Mouse (Mus musculus): Measurements from ENCODE around the gene Rhbdd3. TPM values are rescaled to one million over a fixed set of nuclear protein-coding genes. Genes with fewer than 3 reads are reported as not detected.

Gene Rhbdd3
- polyA plus RNA-seq, 1 experiment from 2014 or later = 25.7 TPM

GRCm38 (mm10) chr11:5149249-5149648 is 50.5 kb downstream of the Rhbdd3 start:
- no peak for ATAC-seq (replicated peaks; ENCODE audit: insufficient number of reproducible peaks, low FRiP score, low TSS enrichment)
- WGBS (ENCODE audit: insufficient replicate concordance) = 20% methylated on average over 7 of the region's 7 CpGs
- Histone ChIP-seq H3K4me3 (ENCODE audit: low read depth, low read length) (no peak overlapping the region), H3K4me1 (ENCODE audit: control insufficient read depth, insufficient read depth, low read length) (peaks cover 20% of the 10 kb centered on the region), H3K9me3 (replicated peaks; ENCODE audit: control insufficient read depth, low read length) (no peaks in the 10 kb centered on the region), H3K9ac (ENCODE audit: low read depth, low read length) (no peak overlapping the region; the same call in 1 of the 2 replicates), H3K36me3 (ENCODE audit: control insufficient read depth, insufficient read depth, low read length) (no peaks in the 10 kb centered on the region), H3K27me3 (ENCODE audit: control insufficient read depth, insufficient read depth, low read length) (peaks cover 17% of the 10 kb centered on the region), H3K27ac (ENCODE audit: low read depth, low read length) (no peak overlapping the region), H3K4me2 (no peak overlapping the region)

DNA sequence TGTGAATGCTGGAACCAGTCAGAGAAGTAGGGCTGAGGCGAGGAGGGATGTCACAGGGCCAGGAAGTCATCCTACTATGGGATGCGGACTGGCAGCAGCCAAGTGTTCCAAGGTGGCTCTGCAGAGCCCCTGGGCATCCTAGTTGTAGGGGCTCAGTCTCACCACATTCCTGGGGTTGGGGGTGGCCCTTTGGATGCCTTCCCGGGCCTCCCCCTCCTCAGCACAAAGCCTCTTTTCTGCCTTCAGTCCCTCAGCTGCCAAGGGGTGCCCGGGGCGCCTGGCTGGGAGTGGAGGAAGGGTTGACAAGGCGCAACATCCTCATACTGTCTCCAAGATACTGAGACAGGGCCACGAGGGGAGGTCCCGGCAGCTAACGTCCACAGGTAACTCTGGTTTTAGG is 51.2 kb downstream of the Rhbdd3 start:
- 75% methylated on average over 9 of the region's 9 CpGs for WGBS (ENCODE audit: insufficient replicate concordance)
- no peak overlapping the region for H3K4me2 ChIP-seq
- no peak overlapping the region for H3K9ac ChIP-seq (ENCODE audit: low read depth, low read length)
- peaks cover 20% of the 10 kb centered on the region for H3K4me1 ChIP-seq (ENCODE audit: control insufficient read depth, insufficient read depth, low read length)
- H3K9me3 ChIP-seq (replicated peaks; ENCODE audit: control insufficient read depth, low read length) = no peaks in the 10 kb centered on the region
- H3K36me3 ChIP-seq (ENCODE audit: control insufficient read depth, insufficient read depth, low read length) = no peaks in the 10 kb centered on the region
- no peak overlapping the region for H3K4me3 ChIP-seq (ENCODE audit: low read depth, low read length)
- ATAC-seq (replicated peaks; ENCODE audit: insufficient number of reproducible peaks, low FRiP score, low TSS enrichment) = 0 out of 2 replicates have a peak, but pooled peaks have one; percentile 14
- peaks cover 17% of the 10 kb centered on the region for H3K27me3 ChIP-seq (ENCODE audit: control insufficient read depth, insufficient read depth, low read length)
- no peak overlapping the region for H3K27ac ChIP-seq (ENCODE audit: low read depth, low read length)

GRCm38 (mm10) chr11:5150416-5151246 is 51.9 kb downstream of the Rhbdd3 start:
- ATAC-seq (replicated peaks; ENCODE audit: insufficient number of reproducible peaks, low FRiP score, low TSS enrichment) = no peak
- Histone ChIP-seq H3K36me3 (ENCODE audit: control insufficient read depth, insufficient read depth, low read length) (no peaks in the 10 kb centered on the region), H3K27me3 (ENCODE audit: control insufficient read depth, insufficient read depth, low read length) (peaks cover 17% of the 10 kb centered on the region), H3K4me1 (ENCODE audit: control insufficient read depth, insufficient read depth, low read length) (peaks cover 24% of the 10 kb centered on the region), H3K4me3 (ENCODE audit: low read depth, low read length) (no peak overlapping the region), H3K9me3 (replicated peaks; ENCODE audit: control insufficient read depth, low read length) (no peaks in the 10 kb centered on the region), H3K9ac (ENCODE audit: low read depth, low read length) (no peak overlapping the region), H3K27ac (ENCODE audit: low read depth, low read length) (no peak overlapping the region), H3K4me2 (no peak overlapping the region)
- 71% methylated on average over 9 of the region's 9 CpGs for WGBS (ENCODE audit: insufficient replicate concordance)

- H3K36me3 ChIP-seq (ENCODE audit: control insufficient read depth, insufficient read depth, low read length) = no peaks in the 10 kb centered on the region
- no peak overlapping the region for H3K27ac ChIP-seq (ENCODE audit: low read depth, low read length)
- H3K27me3 ChIP-seq (ENCODE audit: control insufficient read depth, insufficient read depth, low read length) = peaks cover 17% of the 10 kb centered on the region
- H3K9me3 ChIP-seq (replicated peaks; ENCODE audit: control insufficient read depth, low read length) = no peaks in the 10 kb centered on the region
- WGBS (ENCODE audit: insufficient replicate concordance) = 56% methylated on average over 4 of the region's 4 CpGs
- peaks cover 27% of the 10 kb centered on the region for H3K4me1 ChIP-seq (ENCODE audit: control insufficient read depth, insufficient read depth, low read length)
- no peak overlapping the region for H3K9ac ChIP-seq (ENCODE audit: low read depth, low read length)
- peak overlapping the region; percentile 54 for H3K4me3 ChIP-seq (ENCODE audit: low read depth, low read length)
- H3K4me2 ChIP-seq = peak overlapping the region; percentile 94
- ATAC-seq (replicated peaks; ENCODE audit: insufficient number of reproducible peaks, low FRiP score, low TSS enrichment) = no peak
Observed at GRCm38 (mm10) chr11:5151247-5151630, 52.5 kb downstream of the Rhbdd3 start.

DNA sequence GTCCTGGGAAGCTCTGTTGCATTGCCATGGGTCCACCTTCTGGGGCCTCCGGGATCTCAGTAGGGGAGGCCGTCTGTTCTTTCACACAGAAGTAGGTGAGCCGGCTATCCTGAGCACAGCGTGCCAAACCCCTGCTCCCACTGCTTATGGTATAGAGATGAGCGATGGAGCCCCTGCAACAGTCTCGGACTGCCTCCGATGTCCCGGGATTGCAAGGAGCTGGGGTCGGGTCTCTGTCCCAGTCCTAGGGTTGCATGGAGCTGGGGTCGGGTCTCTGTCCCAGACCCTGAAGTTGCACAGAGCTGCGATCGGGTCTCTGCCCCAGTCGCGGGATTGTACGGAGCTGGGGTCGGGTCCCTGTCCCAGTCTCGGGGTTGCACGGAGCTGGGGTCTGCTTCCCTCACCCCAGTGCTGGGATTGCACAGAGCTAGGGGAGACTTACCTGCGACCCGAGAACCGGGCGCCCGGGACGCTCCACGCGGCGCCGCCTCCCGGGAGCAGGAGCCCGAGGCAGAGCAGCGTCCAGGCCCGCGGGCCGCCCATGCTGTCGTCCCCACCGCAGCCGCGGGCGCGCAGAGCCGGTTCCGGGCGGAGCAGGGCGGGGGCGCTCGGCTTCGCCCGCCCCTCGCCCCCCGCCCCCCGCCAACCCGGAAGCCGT is 53.1 kb downstream of the Rhbdd3 start, which contains the start of gene Emid1:
Emid1 (minus strand) TSS at position 578 of the 658 bp plus-strand sequence.
- H3K27ac ChIP-seq (ENCODE audit: low read depth, low read length) = no peak within 1 kb of the TSS
- WGBS (ENCODE audit: insufficient replicate concordance) = under 1% methylated on average over 43 of the region's 53 CpGs
- no peak for ATAC-seq (replicated peaks; ENCODE audit: insufficient number of reproducible peaks, low FRiP score, low TSS enrichment)

GRCm38 (mm10) chr11:5154961-5155805 is 56.5 kb downstream of the Rhbdd3 start:
- no peak for ATAC-seq (replicated peaks; ENCODE audit: insufficient number of reproducible peaks, low FRiP score, low TSS enrichment)
- H3K36me3 ChIP-seq (ENCODE audit: control insufficient read depth, insufficient read depth, low read length) = no peaks in the 10 kb centered on the region
- H3K4me3 ChIP-seq (ENCODE audit: low read depth, low read length) = no peak overlapping the region
- no peaks in the 10 kb centered on the region for H3K9me3 ChIP-seq (replicated peaks; ENCODE audit: control insufficient read depth, low read length)
- H3K9ac ChIP-seq (ENCODE audit: low read depth, low read length) = 0 out of 2 replicates have a peak overlapping the region, but pooled peaks have one; percentile 23
- 41% methylated on average over 10 of the region's 10 CpGs for WGBS (ENCODE audit: insufficient replicate concordance)
- peaks cover 17% of the 10 kb centered on the region for H3K27me3 ChIP-seq (ENCODE audit: control insufficient read depth, insufficient read depth, low read length)
- H3K27ac ChIP-seq (ENCODE audit: low read depth, low read length) = no peak overlapping the region
- no peak overlapping the region for H3K4me2 ChIP-seq
- H3K4me1 ChIP-seq (ENCODE audit: control insufficient read depth, insufficient read depth, low read length) = peaks cover 16% of the 10 kb centered on the region

More for the DNA sequence above, 53.1 kb downstream of the Rhbdd3 start, which contains the start of gene Emid1:
- no peaks in the 10 kb centered on the region for H3K36me3 ChIP-seq (ENCODE audit: control insufficient read depth, insufficient read depth, low read length)
- H3K9ac ChIP-seq (ENCODE audit: low read depth, low read length) = peak within 1 kb of the TSS; percentile 77
- peaks cover 29% of the 10 kb centered on the region for H3K4me1 ChIP-seq (ENCODE audit: control insufficient read depth, insufficient read depth, low read length)
- H3K4me2 ChIP-seq = peak within 1 kb of the TSS; percentile 94
- peaks cover 17% of the 10 kb centered on the region for H3K27me3 ChIP-seq (ENCODE audit: control insufficient read depth, insufficient read depth, low read length)
- H3K4me3 ChIP-seq (ENCODE audit: low read depth, low read length) = peak within 1 kb of the TSS; percentile 54
- no peaks in the 10 kb centered on the region for H3K9me3 ChIP-seq (replicated peaks; ENCODE audit: control insufficient read depth, low read length)

Other genes starting within 250 kb of the Rhbdd3 start
- gene Nf2, start 249.4 kb upstream of the Rhbdd3 start, polyA plus RNA-seq (2014; fragmentation: Nextera tagmentation; extraction: Ambion mirVana) = 32.7 and 38.7 TPM in 2 replicates
- gene Nipsnap1, start 225.0 kb upstream of the Rhbdd3 start, polyA plus RNA-seq (2014; fragmentation: Nextera tagmentation; extraction: Ambion mirVana) = 34.7 and 36.5 TPM in 2 replicates
- 28.1 and 30.2 TPM in 2 replicates for gene Thoc5, start 203.6 kb upstream of the Rhbdd3 start, polyA plus RNA-seq (2014; fragmentation: Nextera tagmentation; extraction: Ambion mirVana)
- 0.43 and 0.97 TPM in 2 replicates for gene Nefh, start 150.9 kb upstream of the Rhbdd3 start, polyA plus RNA-seq (2014; fragmentation: Nextera tagmentation; extraction: Ambion mirVana)
- 47.6 and 57.9 TPM in 2 replicates for gene Ap1b1, start 112.1 kb upstream of the Rhbdd3 start, polyA plus RNA-seq (2014; fragmentation: Nextera tagmentation; extraction: Ambion mirVana)
- gene Rasl10a, start 40.8 kb upstream of the Rhbdd3 start, polyA plus RNA-seq (2014; fragmentation: Nextera tagmentation; extraction: Ambion mirVana) = 0.92 and 1.1 TPM in 2 replicates
- 23.2 and 26.3 TPM in 2 replicates for gene Gas2l1, start 33.6 kb upstream of the Rhbdd3 start, polyA plus RNA-seq (2014; fragmentation: Nextera tagmentation; extraction: Ambion mirVana)
- 255 and 322 TPM in 2 replicates for gene Ewsr1, start 340 bp downstream of the Rhbdd3 start, polyA plus RNA-seq (2014; fragmentation: Nextera tagmentation; extraction: Ambion mirVana)
- gene Emid1, start 53.3 kb downstream of the Rhbdd3 start, polyA plus RNA-seq (2014; fragmentation: Nextera tagmentation; extraction: Ambion mirVana) = 6.8 and 8.6 TPM in 2 replicates
- 16.3 and 21.7 TPM in 2 replicates for gene Kremen1, start 162.6 kb downstream of the Rhbdd3 start, polyA plus RNA-seq (2014; fragmentation: Nextera tagmentation; extraction: Ambion mirVana)

Data from heart, embryonic 11.5 days (tissue).